Mouse (Mus musculus) right cerebral cortex, postnatal 25 days (tissue): ENCODE results near the gene Pcgf1.

Experiments
- DNase-seq: peaks from one replicate; pipeline ENCODE4 v3.0.0; 2022

Gene Pcgf1

GRCm38 (mm10) chr6:83077630-83078323, at the start of gene Pcgf1:
TSS of gene Pcgf1 (plus strand) at chr6:83077869.
- DNase-seq, result no peak

- DNase-seq, result no peak
Measured at GRCm38 (mm10) chr6:83029777-83030176, 47.9 kb upstream of the Pcgf1 start.

- DNase-seq, result no peak
Measured at GRCm38 (mm10) chr6:83031111-83031510, 46.6 kb upstream of the Pcgf1 start.

GRCm38 (mm10) chr6:83031921-83032590, 45.6 kb upstream of the Pcgf1 start:
- no peak for DNase-seq

- DNase-seq, result peak; percentile 39
Measured at GRCm38 (mm10) chr6:83032769-83033191, 44.9 kb upstream of the Pcgf1 start.

- peak; percentile 33 for DNase-seq
Measured at GRCm38 (mm10) chr6:83033249-83034185, 44.2 kb upstream of the Pcgf1 start, which contains the start of the genes Dok1 and Loxl3. TSS of gene Dok1 (minus strand) at chr6:83033471. TSS of gene Loxl3 (plus strand) at chr6:83034173.

- no peak for DNase-seq
Measured at GRCm38 (mm10) chr6:83034463-83035055, 43.1 kb upstream of the Pcgf1 start.

GRCm38 (mm10) chr6:83037188-83037587, 40.5 kb upstream of the Pcgf1 start:
- no peak for DNase-seq

GRCm38 (mm10) chr6:83038496-83039012, 39.1 kb upstream of the Pcgf1 start:
- peak; percentile 81 for DNase-seq

- DNase-seq, result no peak
Measured at GRCm38 (mm10) chr6:83040601-83041000, 37.1 kb upstream of the Pcgf1 start.

GRCm38 (mm10) chr6:83043561-83043960, 34.1 kb upstream of the Pcgf1 start:
- DNase-seq, result no peak

- no peak for DNase-seq
Measured at GRCm38 (mm10) chr6:83043993-83044392, 33.7 kb upstream of the Pcgf1 start.

GRCm38 (mm10) chr6:83044742-83045141, 32.9 kb upstream of the Pcgf1 start:
- no peak for DNase-seq

GRCm38 (mm10) chr6:83049367-83049766, 28.3 kb upstream of the Pcgf1 start:
- DNase-seq, result no peak

GRCm38 (mm10) chr6:83053136-83053960, 24.3 kb upstream of the Pcgf1 start:
- peak; percentile 38 for DNase-seq

GRCm38 (mm10) chr6:83054074-83054851, 23.4 kb upstream of the Pcgf1 start, which contains the start of gene Aup1:
TSS of gene Aup1 (plus strand) at chr6:83054521.
- DNase-seq, result peak; percentile 97

- DNase-seq, result no peak
Measured at GRCm38 (mm10) chr6:83054871-83055431, 22.7 kb upstream of the Pcgf1 start, which contains the start of gene Htra2. TSS of gene Htra2 (minus strand) at chr6:83055273.

GRCm38 (mm10) chr6:83057790-83058189, 19.9 kb upstream of the Pcgf1 start, which contains the start of gene Dqx1:
TSS of gene Dqx1 (plus strand) at chr6:83057844.
- DNase-seq, result peak; percentile 36

- DNase-seq, result no peak
Measured at GRCm38 (mm10) chr6:83058725-83059124, 18.9 kb upstream of the Pcgf1 start.

- DNase-seq, result no peak
Measured at GRCm38 (mm10) chr6:83065995-83066394, 11.7 kb upstream of the Pcgf1 start.
